Mouse (Mus musculus) kidney, embryonic 14.5 days (tissue): ENCODE measurements at regions not wholly inside any gene's neighbourhood (a gene's known extent, or its start where the extent isn't known, plus 50 kb on each side); places are given as distances from the start of the nearest gene placed in this dataset.
"Not testable (repeated sequence)": the region's sequence is repeated elsewhere in the genome, so short reads cannot be mapped to it uniquely, and the experiment has no call there.

Experiments used
- ATAC-seq: fragments of 200-750 bp; cut with Nextera tagmentation; 2 replicates; pipeline ENCODE4 v1.8.0; 2017; ENCODE audit warnings: moderate number of reproducible peaks, mild to moderate bottlenecking, moderate TSS enrichment, moderate library complexity; ENCODE audit not compliant: low FRiP score, low TSS enrichment
- H3K27ac ChIP-seq: fragments of 300-500 bp; sonication (generic); 2 replicates; pipeline ENCODE4 v1.5.1; 2014; ENCODE audit warnings: low read depth, mild to moderate bottlenecking, low read length, moderate library complexity, mixed read lengths
- H3K27me3 ChIP-seq: fragments of 300-500 bp; sonication (generic); 2 replicates; pipeline ENCODE4 v1.6.1; 2014; ENCODE audit warnings: mild to moderate bottlenecking, low read length; ENCODE audit not compliant: control insufficient read depth, insufficient read depth
- H3K36me3 ChIP-seq: fragments of 300-500 bp; sonication (generic); 2 replicates; pipeline ENCODE4 v1.6.1; 2014; ENCODE audit warnings: low read length, mixed read lengths; ENCODE audit not compliant: control insufficient read depth, insufficient read depth
- H3K4me1 ChIP-seq: fragments of 300-500 bp; sonication (generic); 2 replicates; pipeline ENCODE4 v1.6.1; 2014; ENCODE audit warnings: low read length, mixed read lengths; ENCODE audit not compliant: control insufficient read depth, insufficient read depth
- H3K4me2 ChIP-seq: fragments of 300-500 bp; sonication (generic); replicated peaks from 2 replicates; pipeline ENCODE4 v1.6.1; 2014; ENCODE audit warnings: low read depth, mild to moderate bottlenecking, low read length
- H3K4me3 ChIP-seq: fragments of 300-500 bp; sonication (generic); 2 replicates; pipeline ENCODE4 v1.5.1; 2014; ENCODE audit warnings: mild to moderate bottlenecking, low read length
- H3K9ac ChIP-seq: fragments of 300-500 bp; sonication (generic); 2 replicates; pipeline ENCODE4 v1.6.1; 2014; ENCODE audit warnings: low read depth, mild to moderate bottlenecking, low read length, moderate library complexity
- H3K9me3 ChIP-seq: fragments of 300-500 bp; sonication (generic); 2 replicates; pipeline ENCODE4 v1.6.1; 2016; ENCODE audit warnings: low read length; ENCODE audit not compliant: control insufficient read depth
- WGBS: fragments of 180-500 bp; shearing (Covaris S2); extraction: QIAGEN DNeasy Blood & Tissue Kit; methylation state at CpG from one replicate; pipeline ENCODE4 v1.1.7; 2014; 5-methylcytosine and 5-hydroxymethylcytosine counted together

DNA sequence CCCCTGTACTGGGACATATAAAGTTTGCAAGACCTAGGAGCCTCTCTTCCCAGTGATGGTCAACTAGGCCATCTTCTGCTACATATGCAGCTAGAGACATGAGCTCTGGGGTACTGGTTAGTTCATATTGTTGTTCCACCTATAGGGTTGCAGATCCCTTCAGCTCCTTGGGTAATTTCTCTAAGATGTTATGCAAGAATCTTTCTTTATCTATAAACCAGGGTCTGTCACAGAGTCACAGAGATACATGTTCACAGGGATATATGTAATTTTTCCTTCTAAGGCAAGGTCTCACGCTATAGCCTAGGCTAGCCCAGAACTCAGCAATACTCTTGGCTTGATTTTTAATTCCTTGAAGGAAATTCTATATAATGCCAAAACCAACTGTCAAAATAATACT lies 56.9 kb downstream of the Zfp36l1 start:
- WGBS: 95% methylated on average over 1 of the region's 1 CpGs

DNA sequence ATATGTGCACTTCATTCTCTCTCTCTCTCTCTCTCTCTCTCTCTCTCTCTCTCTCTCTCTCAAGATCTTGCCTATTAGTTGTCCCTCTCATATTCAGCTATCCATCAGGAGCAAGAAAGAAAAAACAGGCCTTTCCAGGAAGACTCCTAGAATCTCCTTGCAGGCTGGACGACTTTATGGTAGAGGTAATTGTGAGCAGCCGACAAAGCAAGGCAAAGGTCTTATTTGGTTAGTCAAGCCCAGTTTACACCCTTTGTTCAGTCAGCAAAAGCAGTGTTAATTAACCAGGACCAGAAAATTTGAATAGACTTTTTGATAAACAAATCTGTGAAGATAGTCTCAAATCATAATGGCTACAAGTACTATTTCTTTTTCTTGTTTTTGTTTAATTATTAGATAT lies 57.4 kb downstream of the Zfp36l1 start:
- H3K4me2 ChIP-seq: no peak overlapping the region
- no peaks in the 10 kb centered on the region for H3K36me3 ChIP-seq
- ATAC-seq: no peak
- 30% methylated on average over 2 of the region's 2 CpGs for WGBS
- no peaks in the 10 kb centered on the region for H3K9me3 ChIP-seq
- H3K27me3 ChIP-seq: no peaks in the 10 kb centered on the region
- H3K4me3 ChIP-seq: no peak overlapping the region
- no peak overlapping the region for H3K9ac ChIP-seq
- no peak overlapping the region for H3K27ac ChIP-seq
- H3K4me1 ChIP-seq: peaks cover 12% of the 10 kb centered on the region

More for the DNA sequence above, 56.9 kb downstream of the Zfp36l1 start:
- not testable (repeated sequence) for H3K27ac ChIP-seq, H3K9me3 ChIP-seq, ATAC-seq, H3K36me3 ChIP-seq, H3K27me3 ChIP-seq, H3K4me3 ChIP-seq, H3K4me2 ChIP-seq, H3K9ac ChIP-seq
- peaks cover 16% of the 10 kb centered on the region for H3K4me1 ChIP-seq

DNA sequence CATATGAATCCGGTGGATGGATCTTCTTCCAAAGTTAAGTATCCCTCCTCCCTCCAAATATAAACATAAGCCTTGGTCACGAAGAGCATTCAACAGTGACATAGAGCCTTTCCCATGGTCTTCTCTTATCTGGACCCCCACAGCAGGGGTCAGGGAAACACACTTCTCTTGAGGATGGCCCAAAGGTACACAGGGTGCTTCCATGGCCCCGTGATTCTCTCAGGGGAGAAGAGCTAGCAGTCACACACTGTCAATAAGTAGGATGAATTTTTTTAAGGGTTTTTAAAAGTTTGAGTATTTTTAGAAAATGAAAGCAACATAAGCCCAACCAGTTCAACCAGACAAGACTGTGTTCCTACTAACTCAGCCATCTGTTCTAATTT lies 58.2 kb downstream of the Zfp36l1 start:
- Histone ChIP-seq H3K4me3 (no peak overlapping the region), H3K27ac (no peak overlapping the region), H3K9me3 (no peaks in the 10 kb centered on the region), H3K27me3 (no peaks in the 10 kb centered on the region), H3K9ac (no peak overlapping the region), H3K4me1 (peaks cover 5% of the 10 kb centered on the region), H3K36me3 (no peaks in the 10 kb centered on the region), H3K4me2 (no peak overlapping the region)
- ATAC-seq: no peak
- 85% methylated on average over 3 of the region's 3 CpGs for WGBS

DNA sequence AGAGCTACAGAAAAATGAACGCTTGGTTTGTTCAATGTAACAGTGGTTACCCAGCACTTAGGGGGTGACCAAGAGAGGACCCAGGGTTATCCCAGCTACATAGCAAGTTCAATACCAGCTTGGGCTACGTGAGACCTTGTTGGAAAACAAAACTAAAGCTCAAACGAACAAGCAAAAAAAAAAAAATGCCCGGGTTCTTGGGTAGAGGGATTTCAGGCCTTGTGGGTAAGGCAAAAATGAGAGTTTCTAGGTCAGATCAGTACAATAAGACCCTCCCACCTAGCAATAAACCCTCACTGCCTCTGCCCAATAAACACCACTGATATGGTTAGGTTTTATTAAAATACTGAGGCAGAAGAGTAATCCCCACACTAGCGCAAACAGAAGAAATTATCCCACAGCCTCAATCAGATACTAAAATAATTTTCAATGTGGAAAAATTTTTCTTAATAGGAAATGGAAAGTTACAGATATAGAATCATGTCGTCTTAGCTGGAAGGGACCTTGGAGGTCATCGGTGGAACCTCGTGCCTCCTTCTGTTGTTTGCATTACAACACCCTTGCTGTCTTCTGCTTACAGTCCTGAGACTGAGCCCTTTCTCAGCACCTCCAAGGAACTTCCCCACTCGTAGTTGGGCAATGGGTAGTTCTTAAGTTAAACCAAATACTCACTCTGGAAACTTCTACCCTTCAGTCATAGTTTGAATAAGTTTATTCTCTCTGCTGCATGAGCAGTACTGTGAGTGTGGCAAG lies 58.7 kb downstream of the Zfp36l1 start:
- H3K36me3 ChIP-seq: no peaks in the 10 kb centered on the region
- ATAC-seq: no peak
- H3K27me3 ChIP-seq: no peaks in the 10 kb centered on the region
- no peak overlapping the region for H3K4me3 ChIP-seq
- H3K4me2 ChIP-seq: no peak overlapping the region
- H3K4me1 ChIP-seq: no peaks in the 10 kb centered on the region
- H3K27ac ChIP-seq: no peak overlapping the region
- no peak overlapping the region for H3K9ac ChIP-seq
- WGBS: 79% methylated on average over 9 of the region's 9 CpGs
- no peaks in the 10 kb centered on the region for H3K9me3 ChIP-seq

DNA sequence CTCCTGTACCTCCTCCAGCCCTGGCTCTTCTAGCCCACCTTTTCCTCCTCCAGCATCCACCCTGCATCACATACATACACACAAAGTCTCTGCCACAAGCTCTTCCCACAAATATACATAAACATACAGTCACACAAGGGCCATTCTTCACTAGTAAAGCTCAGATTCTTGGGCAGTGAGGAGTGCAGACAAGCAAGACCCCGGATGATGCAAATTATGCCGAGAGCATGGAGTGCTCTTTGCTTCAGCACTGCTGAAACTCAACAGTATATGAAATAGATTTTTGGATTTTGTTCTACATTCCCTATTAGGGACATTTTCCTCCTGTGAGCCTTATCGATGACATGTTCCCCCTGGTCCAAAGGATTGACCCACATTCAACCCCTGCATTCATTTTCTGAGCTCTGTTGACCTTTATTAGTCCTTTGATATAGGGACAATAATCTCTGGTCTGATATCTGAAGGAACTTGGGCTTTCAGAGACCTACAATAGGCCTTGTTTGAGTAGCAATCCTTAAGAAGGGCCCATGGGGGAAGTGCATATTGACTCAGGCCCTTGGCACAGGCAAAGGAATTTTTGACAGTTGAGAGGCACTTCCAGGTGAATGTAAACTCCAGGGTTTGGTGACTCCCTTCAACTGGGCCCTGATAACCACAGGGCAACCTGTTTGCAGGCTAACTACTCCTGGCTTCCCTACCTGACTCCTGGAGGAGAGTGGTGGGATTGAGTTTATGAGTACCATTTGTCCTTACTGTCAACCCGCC lies 64.4 kb downstream of the Zfp36l1 start:
- Histone ChIP-seq H3K9ac (no peak overlapping the region), H3K36me3 (no peaks in the 10 kb centered on the region), H3K27ac (no peak overlapping the region), H3K27me3 (no peaks in the 10 kb centered on the region), H3K4me1 (0 out of 2 replicates have a peak, but pooled peaks cover 2% of the 10 kb centered on the region), H3K4me2 (no peak overlapping the region), H3K4me3 (no peak overlapping the region), H3K9me3 (no peaks in the 10 kb centered on the region)
- no peak for ATAC-seq
- 85% methylated on average over 4 of the region's 4 CpGs for whole genome bisulfite sequencing

DNA sequence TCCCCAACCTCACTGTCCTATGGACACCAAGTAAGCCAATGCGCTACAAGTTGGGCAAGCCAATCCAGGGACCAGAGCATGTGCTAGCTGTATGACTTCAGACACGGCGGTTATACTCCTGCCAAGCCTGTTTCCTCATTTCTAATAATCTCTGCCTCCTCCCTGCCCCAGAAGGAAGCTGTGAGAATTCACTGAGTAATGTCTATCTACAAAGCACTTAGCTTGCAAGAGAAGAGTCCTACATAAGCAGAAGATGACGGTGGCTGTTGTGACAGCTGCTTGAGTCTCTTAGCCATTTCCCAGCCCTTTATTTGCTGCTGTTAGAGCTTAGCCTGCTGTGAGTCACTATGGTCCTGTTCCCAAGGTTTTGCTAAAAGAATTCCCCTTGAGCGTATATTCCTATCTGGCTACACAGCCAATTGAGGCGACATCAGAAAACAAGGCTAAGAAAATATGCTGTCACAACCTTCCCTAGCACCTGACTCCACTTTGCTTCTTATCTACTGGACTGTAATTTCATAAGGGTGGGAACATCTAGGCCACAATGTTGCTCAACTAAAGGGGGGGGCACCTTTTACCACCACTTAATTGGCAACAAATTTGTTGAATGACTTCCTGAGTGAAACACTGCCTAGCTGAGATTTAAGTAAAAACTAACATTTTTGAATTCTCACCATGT lies 66.0 kb downstream of the Zfp36l1 start:
- Histone ChIP-seq H3K4me3 (no peak overlapping the region), H3K4me1 (0 out of 2 replicates have a peak, but pooled peaks cover 2% of the 10 kb centered on the region), H3K9ac (no peak overlapping the region), H3K4me2 (no peak overlapping the region), H3K27me3 (no peaks in the 10 kb centered on the region), H3K36me3 (no peaks in the 10 kb centered on the region), H3K9me3 (no peaks in the 10 kb centered on the region), H3K27ac (no peak overlapping the region)
- ATAC-seq: no peak
- WGBS: 86% methylated on average over 6 of the region's 6 CpGs

DNA sequence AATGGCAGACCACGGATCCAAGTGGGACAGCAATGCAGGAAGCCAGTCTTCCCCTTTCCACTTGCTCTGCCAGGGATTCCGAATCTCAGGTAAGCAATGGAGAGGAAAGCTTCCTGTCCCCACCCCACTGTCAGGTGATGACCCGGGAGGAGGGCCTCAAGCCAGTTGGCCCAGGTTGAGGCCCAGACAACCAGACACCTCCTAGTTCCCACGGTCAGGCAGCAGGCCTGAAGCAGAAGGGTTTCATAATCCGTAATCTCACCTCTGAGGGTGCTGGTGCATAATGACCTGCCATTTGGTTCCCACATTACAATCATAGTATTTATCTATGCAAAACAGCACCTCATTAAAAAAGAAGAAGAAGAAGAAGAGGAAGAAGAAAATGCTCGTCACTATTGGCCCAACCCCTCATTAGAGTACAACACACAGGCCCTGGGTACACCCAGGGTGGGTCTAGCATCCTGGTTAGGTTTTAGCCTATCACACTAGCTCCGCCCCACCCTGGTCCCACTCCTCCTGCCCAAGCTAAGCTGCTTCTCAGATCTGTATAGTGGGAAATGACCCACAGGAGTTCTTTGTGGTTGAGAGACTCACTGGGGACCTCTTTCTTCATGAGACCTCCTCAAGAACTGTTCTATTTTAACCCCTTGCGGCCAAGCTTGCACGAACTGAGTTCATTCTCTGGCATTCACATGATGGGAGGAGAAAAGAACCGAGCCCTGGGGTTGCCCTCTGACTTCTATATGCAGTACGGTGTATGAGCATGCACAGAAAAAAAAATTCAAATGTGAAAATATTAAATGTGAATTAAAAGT lies 71.1 kb downstream of the Zfp36l1 start:
- ATAC-seq: no peak
- Histone ChIP-seq H3K4me1 (peaks cover 2% of the 10 kb centered on the region; the same call in 1 of the 2 replicates), H3K36me3 (no peaks in the 10 kb centered on the region)

DNA sequence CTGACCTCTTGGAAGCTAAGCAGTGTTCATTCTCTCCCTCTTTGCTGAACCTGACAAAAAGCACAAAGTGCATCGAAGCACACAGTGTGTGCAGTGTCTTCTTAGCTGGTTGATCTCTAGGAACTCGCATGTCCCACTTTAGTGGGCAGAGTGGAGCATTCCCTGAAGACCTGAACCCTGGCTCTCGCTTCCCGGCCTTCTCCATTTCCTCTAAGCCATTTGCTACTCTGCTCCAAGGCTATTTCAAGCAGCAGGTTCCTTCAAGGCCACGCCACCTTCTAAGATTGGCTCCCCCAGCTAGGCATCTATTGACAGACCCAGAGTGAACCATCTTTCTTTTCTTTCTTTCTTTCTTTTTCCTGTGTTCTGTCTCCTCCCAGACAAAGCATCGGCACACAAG lies 71.8 kb downstream of the Zfp36l1 start:
- H3K27ac ChIP-seq: no peak overlapping the region
- no peaks in the 10 kb centered on the region for H3K9me3 ChIP-seq
- no peak overlapping the region for H3K4me3 ChIP-seq
- H3K4me1 ChIP-seq: peaks cover 2% of the 10 kb centered on the region; the same call in 1 of the 2 replicates
- no peak for ATAC-seq
- no peak overlapping the region for H3K9ac ChIP-seq
- H3K4me2 ChIP-seq: no peak overlapping the region
- H3K27me3 ChIP-seq: no peaks in the 10 kb centered on the region
- no peaks in the 10 kb centered on the region for H3K36me3 ChIP-seq
- WGBS: 71% methylated on average over 6 of the region's 6 CpGs

More for the DNA sequence above, 71.1 kb downstream of the Zfp36l1 start:
- no peaks in the 10 kb centered on the region for H3K27me3 ChIP-seq
- H3K9me3 ChIP-seq: no peaks in the 10 kb centered on the region
- H3K4me2 ChIP-seq: no peak overlapping the region
- 82% methylated on average over 11 of the region's 11 CpGs for WGBS
- H3K9ac ChIP-seq: no peak overlapping the region
- no peak overlapping the region for H3K27ac ChIP-seq
- no peak overlapping the region for H3K4me3 ChIP-seq
